In the genomic region with DNA sequence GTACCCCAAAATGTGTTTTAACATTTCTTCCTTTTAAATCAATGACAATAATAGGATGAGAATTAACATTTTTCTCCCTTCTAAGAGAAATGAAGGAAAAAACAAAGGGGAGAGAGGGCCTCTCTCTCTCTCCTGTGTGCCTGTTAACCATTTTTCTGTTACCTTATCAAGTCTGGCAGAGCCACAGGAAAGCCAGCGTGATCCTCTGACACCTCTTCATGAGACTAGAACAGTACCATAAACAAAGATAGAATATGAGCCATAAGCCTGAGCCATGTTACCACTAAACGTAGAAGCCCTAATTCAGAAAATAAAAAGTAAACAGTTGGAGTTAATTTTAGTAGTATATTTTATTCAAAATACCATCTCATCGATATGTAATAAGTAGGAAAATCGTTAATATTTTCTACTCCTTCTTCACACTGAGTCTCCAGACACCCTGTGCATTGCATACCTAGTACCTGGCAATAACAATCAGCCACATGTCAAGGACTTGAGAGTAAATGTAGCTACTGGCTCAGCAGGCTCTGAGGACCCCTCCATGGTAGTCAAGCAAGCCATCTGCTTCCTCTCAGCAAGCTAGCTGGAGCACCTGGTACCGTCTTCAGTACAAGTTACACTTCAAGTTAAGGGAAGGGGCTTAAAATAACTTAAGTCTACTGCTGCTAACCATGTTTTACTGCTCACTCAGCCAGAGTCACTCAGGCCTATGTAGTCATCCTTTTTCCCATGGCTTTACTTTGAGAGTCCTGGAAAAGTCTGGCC, we compare ENCODE assay signal across 9 mouse cellular contexts. TPM values are rescaled to one million over a fixed set of nuclear protein-coding genes. Genes with fewer than 3 reads are reported as not detected.
DNase-seq lines count a peak whose midpoint lies in the region; ATAC-seq and TF ChIP-seq lines count a peak whose summit lies in the region.
"Had no signal": no experiment of that assay in that cellular context is flagged by ENCODE, and none has a peak within 500 bp of the region (broad histone marks: within the 10 kb centered on the region; RNA-seq: fewer than 3 reads in every experiment).

No protein-coding gene starts in this region.

- H3K9ac ChIP-seq in embryonic facial prominence, embryonic 14.5 days (ENCODE audit: low read depth, low read length): peak overlapping the region; percentile 85; the same call in 1 of the 2 replicates
- peak overlapping the region; percentile 4; the same call in 1 of the 2 replicates for H3K9ac ChIP-seq in hindbrain, postnatal 0 days (replicated peaks; ENCODE audit: low read length)

- peak overlapping the region; percentile 90 for H3K4me2 ChIP-seq in embryonic facial prominence, embryonic 14.5 days (ENCODE audit: low read depth, low read length)
- peak overlapping the region; percentile 97 for H3K4me2 ChIP-seq in hindbrain, postnatal 0 days (ENCODE audit: low read depth, low read length)
- H3K4me2 ChIP-seq in myocyte (ENCODE audit: low read depth): peak overlapping the region; percentile 87

- ATAC-seq in embryonic facial prominence, embryonic 14.5 days (ENCODE audit: low read depth): no peak
- ATAC-seq in hindbrain, postnatal 0 days: no peak
- no peak for ATAC-seq in megakaryocyte-erythroid progenitor cell, adult 5-6 weeks (replicated peaks; ENCODE audit: low FRiP score, low TSS enrichment, poor library complexity, severe bottlenecking)

- H3K4me3 ChIP-seq in lung, adult 2 months (replicated peaks; ENCODE audit: extremely low read depth, low read depth, low read length): peak overlapping the region; percentile 9
- H3K4me3 ChIP-seq in embryonic facial prominence, embryonic 14.5 days (ENCODE audit: low read depth, low read length): peak overlapping the region; percentile 68
- peak overlapping the region; percentile 76 for H3K4me3 ChIP-seq in hindbrain, postnatal 0 days (ENCODE audit: low read length)
- H3K4me3 ChIP-seq in myocyte: peak overlapping the region; percentile 91

- H3K79me2 ChIP-seq in myocyte (ENCODE audit: control insufficient read depth, insufficient read depth): peaks cover 63% of the 10 kb centered on the region

- DNase-seq in lung, adult 2 months: no peak
- DNase-seq in lung, adult 18-20 months: no peak
- DNase-seq in embryonic facial prominence, embryonic 14.5 days (ENCODE audit: low spot score): no peak
- DNase-seq in hindbrain, postnatal 0 days (ENCODE audit: low spot score): no peak
- DNase-seq in layer of hippocampus, adult 9-10 months (ENCODE audit: low spot score): no peak
- DNase-seq in T-cell, adult 2 months (ENCODE audit: low spot score): no peak
- DNase-seq: layer of hippocampus, postnatal 36 days had no signal

- WGBS in lung, adult 2 months: 56% methylated on average over 5 of the region's 5 CpGs
- WGBS in embryonic facial prominence, embryonic 14.5 days: 57% methylated on average over 5 of the region's 5 CpGs
- WGBS in hindbrain, postnatal 0 days: 62% methylated on average over 5 of the region's 5 CpGs

- H3K27me3 ChIP-seq in embryonic facial prominence, embryonic 14.5 days (replicated peaks; ENCODE audit: control insufficient read depth, insufficient read depth, low read length): no peaks in the 10 kb centered on the region
- no peaks in the 10 kb centered on the region for H3K27me3 ChIP-seq in hindbrain, postnatal 0 days (ENCODE audit: insufficient read depth, low read length)
- H3K27me3 ChIP-seq in myocyte (ENCODE audit: control insufficient read depth, insufficient read depth, insufficient read length): no peaks in the 10 kb centered on the region

- no peak overlapping the region for H3ac ChIP-seq in myocyte (ENCODE audit: control insufficient read depth, insufficient read length)

- no peak overlapping the region for H3K27ac ChIP-seq in embryonic facial prominence, embryonic 14.5 days (replicated peaks; ENCODE audit: low read depth, low read length)
- H3K27ac ChIP-seq in hindbrain, postnatal 0 days: no peak overlapping the region

- TF ChIP-seq POLR2A in lung, adult 2 months (IDR thresholded peaks at IDR 0.05; ENCODE audit: borderline replicate concordance, extremely low read depth, low read depth, low read length): no peak
- TF ChIP-seq POLR2A in myocyte (IDR thresholded peaks at IDR 0.05; ENCODE audit: insufficient read length, low read depth): no peak

- H3K4me1 ChIP-seq in lung, adult 2 months (ENCODE audit: control insufficient read depth, insufficient read depth, low read length): peaks cover 23% of the 10 kb centered on the region
- H3K4me1 ChIP-seq in embryonic facial prominence, embryonic 14.5 days (ENCODE audit: control insufficient read depth, insufficient read depth, low read length): peaks cover 21% of the 10 kb centered on the region
- peaks cover 4% of the 10 kb centered on the region; the same call in 1 of the 2 replicates for H3K4me1 ChIP-seq in hindbrain, postnatal 0 days (ENCODE audit: insufficient read depth, low read length)

- no peaks in the 10 kb centered on the region for H3K9me3 ChIP-seq in embryonic facial prominence, embryonic 14.5 days (ENCODE audit: control insufficient read depth, low read length)
- H3K9me3 ChIP-seq in hindbrain, postnatal 0 days (ENCODE audit: low read length): no peaks in the 10 kb centered on the region

- TF ChIP-seq CTCF in lung, adult 2 months (IDR thresholded peaks at IDR 0.05; ENCODE audit: insufficient read depth, low read length): no peak
- TF ChIP-seq CTCF in hindbrain, postnatal 0 days (IDR thresholded peaks at IDR 0.05; ENCODE audit: low read depth): no peak

- no peaks in the 10 kb centered on the region for H3K36me3 ChIP-seq in embryonic facial prominence, embryonic 14.5 days (ENCODE audit: control insufficient read depth, insufficient read depth, low read length)
- H3K36me3 ChIP-seq in hindbrain, postnatal 0 days (ENCODE audit: insufficient read depth, low read length): no peaks in the 10 kb centered on the region
- H3K36me3 ChIP-seq in myocyte (ENCODE audit: control insufficient read depth, insufficient read depth): no peaks in the 10 kb centered on the region

TF ChIP-seq in myocyte, 11 proteins besides CTCF, POLR2A, EP300 and RAD21:
- TF ChIP-seq TCF3 (IDR thresholded peaks at IDR 0.05; ENCODE audit: insufficient read length, low read depth) (no peak), USF1 (IDR thresholded peaks at IDR 0.05; ENCODE audit: low read depth) (no peak), POLR2AphosphoS2 (IDR thresholded peaks at IDR 0.05; ENCODE audit: insufficient read length, low read depth) (no peak), MAX (IDR thresholded peaks at IDR 0.05; ENCODE audit: low read depth) (no peak), MYOD1 (IDR thresholded peaks at IDR 0.05; ENCODE audit: control insufficient read depth in 1 of 3, insufficient read length in 2 of 3, low read depth in 2 of 3) (no peak), E2F4 (IDR thresholded peaks at IDR 0.05; ENCODE audit: insufficient read depth) (no peak), MYOG (IDR thresholded peaks at IDR 0.05; ENCODE audit: control insufficient read depth in 1 of 3, insufficient read depth in 1 of 3, insufficient read length in 2 of 3, low read depth in 2 of 3) (no peak), REST (IDR thresholded peaks at IDR 0.05; ENCODE audit: insufficient read depth, insufficient read length) (no peak), SRF (IDR thresholded peaks at IDR 0.05; ENCODE audit: control insufficient read depth, insufficient read length, low read depth) (no peak), TCF12 (IDR thresholded peaks at IDR 0.05; ENCODE audit: insufficient read depth, poor library complexity, severe bottlenecking) (no peak), CEBPB (IDR thresholded peaks at IDR 0.05; ENCODE audit: insufficient read depth, poor library complexity, severe bottlenecking) (no peak)

RNA-seq across cellular contexts. Expression of gene Cnksr3, which starts 2.2 kb away (rescaled TPM):
- polyA plus RNA-seq in lung, adult 2 months (2012; rRNA removed): 9.7 and 10.1 TPM in 2 replicates
- 10.4 and 10.8 TPM in 2 replicates for polyA plus RNA-seq in embryonic facial prominence, embryonic 14.5 days (2014; fragmentation: Nextera tagmentation; extraction: Ambion mirVana)
- 8.9 and 9.8 TPM in 2 replicates for total RNA-seq in hindbrain, postnatal 0 days (2014; rRNA removed)
- polyA plus RNA-seq in hindbrain, postnatal 0 days (2015; fragmentation: Nextera tagmentation; extraction: Ambion mirVana): 3.7 and 4.0 TPM in 2 replicates
- 11.4 TPM for polyA plus RNA-seq in myocyte (2012; fragmentation: generic; extraction: Trizol)
- 9.3 and 9.6 TPM in 2 replicates for total RNA-seq in megakaryocyte-erythroid progenitor cell, adult 5-6 weeks (2014; fragmentation: Nextera tagmentation)
- 6.7 and 7.1 TPM in 2 replicates for total RNA-seq in megakaryocyte-erythroid progenitor cell, adult 5-6 weeks (2017)

Comparison
In these comparisons a context has a peak if more than half of its experiments do, and no peak if none do; other contexts are left out.
1. H3K4me3 ChIP-seq: peak in every context shown above with its lines; median percentile 91 in myocyte; 76 in hindbrain, postnatal 0 days; 68 in embryonic facial prominence, embryonic 14.5 days; 9 in lung, adult 2 months.